Mouse (Mus musculus): ENCODE results near the gene Tef. TPM values are rescaled to one million over a fixed set of nuclear protein-coding genes. Genes with fewer than 3 reads are reported as not detected.

Gene Tef
- polyA plus RNA-seq, 1 experiment from 2014 or later: 29.4 TPM

DNA sequence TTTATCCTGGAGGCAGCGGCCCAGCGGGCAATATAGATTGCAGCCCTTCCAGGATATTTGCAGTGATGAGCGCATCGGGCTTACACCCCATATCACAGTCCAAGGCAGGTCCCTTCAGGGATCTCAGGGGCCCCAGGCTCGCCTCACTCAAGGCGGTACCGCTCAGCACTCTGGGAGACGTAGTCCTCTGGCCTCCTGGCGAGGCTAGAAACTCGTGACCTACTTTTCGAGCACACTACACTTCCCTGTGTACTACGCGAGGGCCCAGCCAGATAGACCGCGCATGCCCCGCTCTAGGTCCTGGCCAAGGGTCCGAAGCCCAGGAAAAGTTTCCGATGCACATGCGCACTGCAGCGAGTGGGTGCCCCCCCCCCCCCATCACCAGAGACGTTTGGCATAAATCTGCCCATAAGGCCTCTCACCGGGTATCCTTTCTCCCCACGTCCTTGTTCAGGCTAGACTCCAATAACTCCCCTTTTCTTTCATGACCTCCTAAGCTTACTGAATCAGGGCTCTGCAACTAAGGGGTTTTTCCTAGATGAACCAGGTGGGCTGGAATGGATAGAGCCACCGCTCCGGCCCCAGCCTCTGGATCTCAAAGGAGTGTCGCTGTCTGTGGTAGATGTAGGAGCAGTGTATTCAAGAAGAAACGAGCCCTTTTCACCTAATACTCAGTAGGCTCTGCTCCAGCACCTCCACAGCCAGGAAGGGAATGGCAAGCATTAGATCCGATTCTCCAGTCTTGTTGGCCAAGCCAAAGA, 54.0 kb downstream of the Tef start:
- Histone ChIP-seq H3K4me3 (peak overlapping the region; percentile 89), H3K9me3 (no peaks in the 10 kb centered on the region), H3K36me3 (peaks cover 30% of the 10 kb centered on the region), H3K4me1 (peaks cover 15% of the 10 kb centered on the region), H3K27me3 (no peaks in the 10 kb centered on the region), H3K9ac (peak overlapping the region; percentile 94), H3K4me2 (peak overlapping the region; percentile 87), H3K27ac (peak overlapping the region; percentile 75)
- WGBS: under 1% methylated on average over 28 of the region's 28 CpGs
- ATAC-seq (ENCODE audit: insufficient number of reproducible peaks, insufficient read depth, low FRiP score, low TSS enrichment, low read depth): peak; percentile 76

DNA sequence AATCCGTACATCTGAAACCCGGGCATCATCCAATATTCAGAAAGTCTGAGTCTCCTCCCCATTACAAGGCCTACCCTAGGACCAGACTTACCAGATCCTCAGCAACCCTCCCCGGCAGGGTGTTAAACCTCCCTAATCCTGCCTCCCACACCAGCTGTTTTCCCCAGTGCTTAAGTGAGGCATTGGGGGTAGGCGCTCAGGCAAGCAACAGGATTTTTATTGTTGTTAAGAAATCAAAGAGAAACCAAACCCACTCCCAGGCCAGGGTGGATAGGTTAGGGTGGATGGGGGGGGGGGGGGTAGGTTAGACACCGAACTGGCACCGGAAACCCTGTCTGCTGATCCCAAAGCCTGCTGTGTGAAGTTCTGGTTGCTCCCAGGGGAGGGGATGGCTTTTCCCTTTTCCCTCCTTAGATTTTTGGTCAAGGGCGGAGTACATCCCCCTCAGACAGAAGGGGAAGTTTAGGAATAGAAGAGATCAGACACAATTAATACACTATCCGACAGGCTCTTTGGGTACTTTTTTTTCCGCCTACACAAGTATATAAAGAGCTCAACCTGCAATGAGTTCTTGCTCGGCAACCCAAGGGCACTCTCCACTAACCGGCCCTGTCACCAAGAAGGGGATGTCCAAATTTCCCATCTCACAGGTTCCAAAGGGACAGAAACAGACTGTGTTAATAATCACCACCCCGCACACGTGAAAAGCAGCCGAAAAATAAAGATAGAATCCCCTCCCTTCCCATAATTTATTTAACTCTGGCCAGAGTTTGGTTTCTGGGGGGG, 54.9 kb downstream of the Tef start:
- H3K4me1 ChIP-seq: peaks cover 15% of the 10 kb centered on the region
- H3K9ac ChIP-seq: peak overlapping the region; percentile 94
- ATAC-seq (ENCODE audit: insufficient number of reproducible peaks, insufficient read depth, low FRiP score, low TSS enrichment, low read depth): no peak
- peak overlapping the region; percentile 89 for H3K4me3 ChIP-seq
- H3K9me3 ChIP-seq: no peaks in the 10 kb centered on the region
- H3K27ac ChIP-seq: peak overlapping the region; percentile 97
- H3K36me3 ChIP-seq: peaks cover 20% of the 10 kb centered on the region
- 1% methylated on average over 14 of the region's 14 CpGs for WGBS
- H3K4me2 ChIP-seq: peak overlapping the region; percentile 87
- H3K27me3 ChIP-seq: no peaks in the 10 kb centered on the region

DNA sequence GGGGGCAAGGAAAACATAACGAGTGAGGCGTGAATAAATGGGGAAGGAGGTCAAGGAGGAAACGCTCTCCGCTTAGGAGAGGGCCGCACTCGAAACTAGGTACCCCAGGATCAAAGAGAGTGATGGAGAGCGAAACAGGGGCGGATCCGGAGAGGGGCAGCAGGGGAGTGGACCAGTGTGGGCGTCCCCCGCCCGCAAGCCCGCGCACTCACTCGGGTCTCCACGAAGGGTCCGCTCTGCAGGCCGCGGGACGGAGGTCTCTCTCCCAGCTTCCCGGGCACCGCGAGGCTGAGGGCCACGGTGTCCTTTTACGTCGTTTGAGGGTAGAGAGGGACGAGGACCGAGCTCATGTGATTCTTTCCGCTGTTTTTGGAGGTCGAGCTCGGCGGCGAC, 55.5 kb downstream of the Tef start:
- no peaks in the 10 kb centered on the region for H3K27me3 ChIP-seq
- H3K9me3 ChIP-seq: no peaks in the 10 kb centered on the region
- H3K4me1 ChIP-seq: peaks cover 15% of the 10 kb centered on the region
- H3K4me2 ChIP-seq: peak overlapping the region; percentile 87
- peaks cover 14% of the 10 kb centered on the region for H3K36me3 ChIP-seq
- H3K27ac ChIP-seq: peak overlapping the region; percentile 97
- ATAC-seq (ENCODE audit: insufficient number of reproducible peaks, insufficient read depth, low FRiP score, low TSS enrichment, low read depth): no peak
- peak overlapping the region; percentile 94 for H3K9ac ChIP-seq
- peak overlapping the region; percentile 89 for H3K4me3 ChIP-seq
- WGBS: under 1% methylated on average over 33 of the region's 33 CpGs

DNA sequence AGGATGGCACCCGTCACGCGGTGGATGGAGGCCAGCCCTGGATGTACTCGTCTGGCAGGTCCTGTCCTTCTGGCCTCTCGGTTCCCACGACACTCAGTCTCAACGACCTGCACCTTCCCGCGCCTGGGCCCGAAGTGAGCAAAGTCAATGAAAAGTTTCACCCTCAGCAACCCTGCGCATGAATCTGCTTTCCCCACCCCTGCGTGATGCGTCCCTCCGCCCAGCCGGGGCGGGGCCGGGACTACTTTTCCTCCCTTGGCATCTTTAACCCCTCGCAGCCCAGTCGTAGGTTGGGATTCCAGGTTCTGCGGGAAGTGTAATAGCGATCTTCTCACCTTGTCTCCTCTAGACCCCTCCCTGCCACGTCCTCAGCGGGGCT, 55.9 kb downstream of the Tef start:
- ATAC-seq (ENCODE audit: insufficient number of reproducible peaks, insufficient read depth, low FRiP score, low TSS enrichment, low read depth): peak; percentile 34; the same call in 1 of the 2 replicates
- under 1% methylated on average over 23 of the region's 23 CpGs for WGBS
- peak overlapping the region; percentile 97 for H3K27ac ChIP-seq
- H3K9ac ChIP-seq: peak overlapping the region; percentile 94
- H3K9me3 ChIP-seq: no peaks in the 10 kb centered on the region
- peak overlapping the region; percentile 87 for H3K4me2 ChIP-seq
- H3K36me3 ChIP-seq: peaks cover 10% of the 10 kb centered on the region
- peak overlapping the region; percentile 89 for H3K4me3 ChIP-seq
- H3K27me3 ChIP-seq: no peaks in the 10 kb centered on the region
- peaks cover 15% of the 10 kb centered on the region for H3K4me1 ChIP-seq

DNA sequence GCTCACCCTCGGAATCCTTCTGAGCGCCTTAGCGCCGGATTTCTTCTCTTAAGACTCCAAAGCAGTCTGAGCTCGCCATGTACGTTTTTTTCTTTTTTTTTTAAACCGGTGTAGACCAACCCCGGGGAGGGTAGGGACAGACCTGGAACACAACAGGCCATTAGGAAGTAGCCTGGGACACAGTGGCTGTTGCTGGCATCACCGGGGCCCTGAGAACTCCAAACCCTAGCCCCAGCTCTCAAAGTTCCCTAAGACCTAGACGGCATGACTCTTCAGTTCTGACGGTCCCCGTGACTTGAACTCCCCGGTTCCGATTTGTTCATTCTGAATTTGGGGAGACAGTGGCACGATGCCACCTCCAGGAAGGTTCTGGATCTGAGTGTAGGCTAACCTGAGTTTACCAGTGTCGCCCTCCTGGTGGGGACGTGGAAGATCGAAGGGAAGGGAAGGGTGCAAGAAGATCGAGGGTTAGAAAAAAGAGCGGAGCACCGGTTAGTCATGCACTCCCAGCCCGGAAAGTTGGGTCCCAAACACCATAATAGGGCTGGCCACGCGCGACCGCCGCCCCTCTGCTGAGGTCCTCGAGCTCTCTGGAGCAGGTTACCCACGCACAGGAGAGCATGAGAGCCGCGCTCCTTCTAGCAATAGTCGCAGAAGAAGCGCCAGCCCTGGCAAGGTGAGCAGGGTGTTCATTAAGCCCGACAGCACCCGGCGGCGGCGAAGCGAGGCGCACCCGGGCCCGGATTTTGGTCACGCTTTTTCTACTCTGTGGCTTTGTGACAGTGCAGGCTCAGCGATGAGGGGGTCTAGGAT, 56.5 kb downstream of the Tef start, which contains the start of gene Tob2:
Gene Tob2, minus strand, starts transcription at position 280 of the 813 bp plus-strand sequence.
- ATAC-seq (ENCODE audit: insufficient number of reproducible peaks, insufficient read depth, low FRiP score, low TSS enrichment, low read depth): 0 out of 2 replicates have a peak, but pooled peaks have one; percentile 1
- Histone ChIP-seq H3K4me3 (peak within 1 kb of the TSS; percentile 89), H3K4me2 (peak within 1 kb of the TSS; percentile 87), H3K4me1 (peaks cover 15% of the 10 kb centered on the region), H3K9ac (peak within 1 kb of the TSS; percentile 94), H3K36me3 (peaks cover 7% of the 10 kb centered on the region; the same call in 1 of the 2 replicates), H3K9me3 (no peaks in the 10 kb centered on the region), H3K27me3 (no peaks in the 10 kb centered on the region), H3K27ac (peak within 1 kb of the TSS; percentile 97)
- WGBS: under 1% methylated on average over 44 of the region's 44 CpGs

DNA sequence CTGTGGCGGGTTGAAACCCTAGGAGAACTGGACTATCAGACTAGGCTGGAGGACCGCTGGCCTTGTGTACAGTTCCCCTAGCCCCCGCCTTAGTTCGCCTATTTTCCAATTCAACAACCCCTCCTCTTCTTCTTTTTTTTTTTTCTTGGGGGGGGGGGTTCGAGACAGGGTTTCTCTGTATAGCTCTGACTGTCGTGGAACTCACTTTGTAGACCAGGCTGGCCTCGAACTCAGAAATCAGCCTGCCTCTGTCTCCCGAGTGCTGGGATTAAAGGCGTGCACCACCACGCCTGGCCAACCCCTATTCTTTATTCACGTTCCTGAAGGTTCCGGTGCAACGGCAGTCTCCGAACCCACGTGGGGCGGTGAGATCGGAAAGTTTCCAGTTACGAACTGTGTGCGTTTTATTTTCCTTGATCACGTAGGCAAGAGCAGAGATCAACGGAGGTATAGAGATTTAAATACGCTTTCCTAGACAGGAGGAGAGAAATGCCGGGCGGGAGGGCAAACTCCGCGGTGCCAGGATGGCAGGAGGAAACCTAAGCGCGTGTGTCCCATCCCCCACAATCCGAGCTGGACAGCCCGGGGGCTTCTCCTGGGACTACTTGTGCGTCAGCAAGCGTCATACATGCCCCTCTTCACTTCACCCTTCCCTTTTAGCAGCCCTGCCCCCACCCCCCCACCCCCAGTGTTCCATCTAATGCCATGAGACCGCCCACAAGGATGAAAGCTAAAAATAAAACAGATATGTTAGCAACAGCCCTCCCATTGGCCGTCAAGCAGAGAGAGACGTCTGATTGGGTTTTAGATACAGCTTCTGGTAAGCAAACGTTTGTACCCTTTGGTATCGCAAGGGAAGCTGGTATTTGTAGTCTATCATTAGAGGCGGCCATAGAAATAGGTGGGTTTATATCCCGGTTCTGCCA, 57.4 kb downstream of the Tef start:
- Histone ChIP-seq H3K9ac (peak overlapping the region; percentile 94), H3K4me3 (peak overlapping the region; percentile 89), H3K4me2 (peak overlapping the region; percentile 87), H3K36me3 (peaks cover 9% of the 10 kb centered on the region; the same call in 1 of the 2 replicates), H3K4me1 (peaks cover 15% of the 10 kb centered on the region), H3K27me3 (no peaks in the 10 kb centered on the region), H3K9me3 (no peaks in the 10 kb centered on the region), H3K27ac (peak overlapping the region; percentile 97)
- WGBS: under 1% methylated on average over 39 of the region's 39 CpGs
- ATAC-seq (ENCODE audit: insufficient number of reproducible peaks, insufficient read depth, low FRiP score, low TSS enrichment, low read depth): peak; percentile 87

DNA sequence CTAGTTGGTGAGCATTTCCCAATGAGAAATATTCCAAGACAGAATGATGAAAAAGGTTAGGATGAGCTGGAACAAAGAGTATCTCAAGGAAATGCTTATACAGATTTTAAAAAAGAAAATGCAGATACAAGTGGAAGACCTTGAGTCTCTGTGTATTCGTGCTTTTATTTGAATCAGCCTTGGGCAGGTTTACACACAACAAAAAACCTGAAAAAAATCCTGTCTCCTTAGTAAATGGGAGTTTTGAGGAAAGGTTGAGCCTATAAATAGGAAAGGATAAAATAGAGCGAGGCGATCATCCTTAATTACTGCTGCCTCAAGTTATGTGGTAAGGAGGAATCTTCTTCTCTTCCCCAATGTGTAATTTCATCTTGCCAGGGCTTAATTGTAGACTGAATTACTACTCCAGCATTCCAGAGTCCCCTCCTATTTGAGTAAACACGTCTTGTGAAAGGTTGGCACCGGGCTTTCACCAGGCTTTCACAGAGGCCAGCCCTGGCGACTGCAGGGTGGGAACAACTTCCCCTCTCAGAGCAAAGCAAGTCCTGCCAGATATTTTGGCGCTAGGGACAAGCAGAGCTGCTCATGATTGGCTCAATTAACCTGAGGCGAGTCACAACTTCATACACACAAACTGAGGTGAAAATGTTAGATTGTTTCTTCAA, 58.4 kb downstream of the Tef start:
- Histone ChIP-seq H3K9ac (no peak overlapping the region), H3K9me3 (no peaks in the 10 kb centered on the region), H3K36me3 (peaks cover 18% of the 10 kb centered on the region), H3K27ac (peak overlapping the region; percentile 80), H3K4me3 (peak overlapping the region; percentile 89; the same call in 1 of the 2 replicates), H3K27me3 (no peaks in the 10 kb centered on the region), H3K4me1 (peaks cover 7% of the 10 kb centered on the region), H3K4me2 (peak overlapping the region; percentile 87)
- ATAC-seq (ENCODE audit: insufficient number of reproducible peaks, insufficient read depth, low FRiP score, low TSS enrichment, low read depth): no peak
- WGBS: 34% methylated on average over 8 of the region's 8 CpGs

DNA sequence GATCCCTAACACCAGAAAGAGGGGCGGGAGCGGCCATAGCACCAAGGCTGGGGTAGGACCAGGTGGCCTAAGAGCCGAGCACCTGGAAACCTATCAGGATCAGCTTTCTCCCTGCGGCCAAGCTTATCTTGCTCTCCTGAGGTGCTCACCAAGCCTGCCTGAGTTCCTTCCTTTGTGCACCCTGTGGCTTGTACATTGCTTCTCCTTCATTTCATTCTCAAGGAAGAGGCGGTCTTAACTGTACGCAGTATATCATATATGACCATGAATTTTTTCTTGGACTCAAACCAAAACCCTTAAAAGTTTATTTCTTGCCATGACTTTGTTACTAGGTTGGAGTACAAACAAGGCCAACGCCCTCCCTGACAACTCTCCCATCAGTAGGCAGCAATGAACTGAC, 62.0 kb downstream of the Tef start:
- Histone ChIP-seq H3K27me3 (no peaks in the 10 kb centered on the region), H3K9me3 (no peaks in the 10 kb centered on the region), H3K4me1 (no peaks in the 10 kb centered on the region), H3K9ac (no peak overlapping the region; the same call in 1 of the 2 replicates), H3K27ac (no peak overlapping the region), H3K4me3 (no peak overlapping the region), H3K4me2 (no peak overlapping the region), H3K36me3 (peaks cover 54% of the 10 kb centered on the region)
- ATAC-seq (ENCODE audit: insufficient number of reproducible peaks, insufficient read depth, low FRiP score, low TSS enrichment, low read depth): no peak
- 91% methylated on average over 7 of the region's 7 CpGs for whole genome bisulfite sequencing

DNA sequence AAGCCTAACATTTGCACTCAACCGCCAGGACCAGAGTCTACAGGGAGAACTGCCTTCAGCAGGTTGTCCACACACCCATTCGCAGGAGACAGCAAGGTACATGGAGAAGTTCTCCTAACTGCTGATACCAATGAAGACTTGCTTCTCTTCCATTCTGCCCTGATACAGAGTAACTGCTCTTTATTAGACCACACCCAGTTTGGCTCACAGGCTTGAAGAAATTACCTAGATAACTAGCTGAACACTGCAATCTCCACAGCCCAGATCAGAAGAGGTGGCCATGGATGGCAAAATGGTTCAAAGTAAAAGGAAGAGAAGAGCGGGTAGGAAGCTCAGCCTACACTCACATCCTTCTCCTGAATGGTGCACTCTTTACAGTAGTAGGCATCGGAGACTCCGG, 67.8 kb downstream of the Tef start:
- no peak for ATAC-seq (ENCODE audit: insufficient number of reproducible peaks, insufficient read depth, low FRiP score, low TSS enrichment, low read depth)
- H3K36me3 ChIP-seq: peaks cover 57% of the 10 kb centered on the region
- no peaks in the 10 kb centered on the region for H3K27me3 ChIP-seq
- H3K9ac ChIP-seq: no peak overlapping the region
- H3K4me3 ChIP-seq: no peak overlapping the region
- H3K4me1 ChIP-seq: peaks cover 25% of the 10 kb centered on the region
- H3K27ac ChIP-seq: no peak overlapping the region
- H3K4me2 ChIP-seq: no peak overlapping the region
- no peaks in the 10 kb centered on the region for H3K9me3 ChIP-seq
- whole genome bisulfite sequencing: 95% methylated on average over 5 of the region's 5 CpGs

DNA sequence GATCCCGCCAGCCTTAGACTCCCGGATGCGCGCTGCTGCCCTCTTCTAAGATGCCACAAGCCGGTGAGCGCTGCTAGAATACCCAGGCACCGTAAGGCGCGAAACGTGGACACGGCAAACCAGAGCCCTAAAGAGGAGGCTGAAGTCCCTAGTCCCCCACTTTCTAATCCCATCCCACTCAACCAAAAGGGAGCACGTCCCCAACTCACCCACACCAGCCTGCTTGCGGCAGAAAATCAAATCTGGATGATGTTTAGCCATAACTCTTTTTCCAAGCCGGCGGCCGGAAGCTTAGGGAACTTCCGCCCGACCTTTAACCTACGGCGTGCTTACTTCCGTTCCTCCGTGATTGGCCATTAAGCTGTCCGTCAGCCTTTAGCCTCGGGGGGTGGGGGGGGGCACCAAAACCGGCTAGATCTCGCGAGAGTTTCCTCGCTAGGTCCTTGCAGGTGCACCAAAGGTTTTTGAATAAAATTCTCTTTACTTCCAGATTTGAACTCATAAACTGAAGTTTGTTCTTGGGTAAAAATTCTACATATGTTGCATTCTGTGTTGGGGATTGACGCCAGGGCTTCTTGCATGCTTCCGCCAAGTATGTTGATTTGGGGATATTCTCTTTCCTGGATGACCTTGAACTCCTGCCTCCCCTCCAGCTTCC, 69.5 kb downstream of the Tef start, which contains the start of gene Phf5a:
Gene Phf5a, minus strand, starts transcription at position 308 of the 658 bp plus-strand sequence.
- peak within 1 kb of the TSS; percentile 86 for H3K9ac ChIP-seq
- H3K4me1 ChIP-seq: peaks cover 25% of the 10 kb centered on the region
- WGBS: under 1% methylated on average over 30 of the region's 30 CpGs
- H3K36me3 ChIP-seq: peaks cover 40% of the 10 kb centered on the region
- peak within 1 kb of the TSS; percentile 83 for H3K4me2 ChIP-seq
- peak; percentile 85 for ATAC-seq (ENCODE audit: insufficient number of reproducible peaks, insufficient read depth, low FRiP score, low TSS enrichment, low read depth)
- peak within 1 kb of the TSS; percentile 95 for H3K4me3 ChIP-seq
- no peaks in the 10 kb centered on the region for H3K27me3 ChIP-seq
- H3K9me3 ChIP-seq: no peaks in the 10 kb centered on the region
- peak within 1 kb of the TSS; percentile 98 for H3K27ac ChIP-seq

Data from embryonic facial prominence, embryonic 13.5 days (tissue).